Mouse (Mus musculus): ENCODE data around the gene Exph5. TPM values are rescaled to one million over a fixed set of nuclear protein-coding genes. Genes with fewer than 3 reads are reported as not detected.

Gene Exph5
- polyA plus RNA-seq, 1 experiment: 25.2 TPM

- WGBS: 88% methylated on average over 3 of the region's 3 CpGs
- DNase-seq: no peak
- TF ChIP-seq CTCF (IDR thresholded peaks at IDR 0.05; ENCODE audit: borderline replicate concordance, insufficient read depth, low read depth, low read length): no peak
- no peak for TF ChIP-seq POLR2A (IDR thresholded peaks at IDR 0.05; ENCODE audit: borderline replicate concordance, insufficient read depth, low read length)
- no peak overlapping the region for H3K27ac ChIP-seq (ENCODE audit: insufficient read depth, low read length)
- H3K27me3 ChIP-seq (ENCODE audit: control insufficient read depth, insufficient read depth, low read length): no peaks in the 10 kb centered on the region
- H3K4me3 ChIP-seq (replicated peaks; ENCODE audit: insufficient read depth, low read depth, low read length): no peak overlapping the region
- no peaks in the 10 kb centered on the region for H3K4me1 ChIP-seq (ENCODE audit: control insufficient read depth, insufficient read depth, low read length)
Observed at GRCm38 (mm10) chr9:53426726-53427125, 125.3 kb downstream of the Exph5 start.

Other genes starting within 250 kb of the Exph5 start
- gene Ddx10, start 53.6 kb upstream of the Exph5 start, polyA plus RNA-seq (2012; rRNA removed): 9.8 and 10.0 TPM in 2 replicates
- 3.0 and 3.5 TPM in 2 replicates for gene Kdelc2, start 82.4 kb downstream of the Exph5 start, polyA plus RNA-seq (2012; rRNA removed)
- gene 4930550C14Rik, start 100.7 kb downstream of the Exph5 start, polyA plus RNA-seq (2012; rRNA removed): 0.54 and 0.81 TPM in 2 replicates
- 7.2 and 8.0 TPM in 2 replicates for gene Atm, start 235.1 kb downstream of the Exph5 start, polyA plus RNA-seq (2012; rRNA removed)
- 10.5 and 11.5 TPM in 2 replicates for gene Npat, start 235.4 kb downstream of the Exph5 start, polyA plus RNA-seq (2012; rRNA removed)

All from cerebellum, adult 2 months (tissue).